8 mouse cellular contexts compared by ENCODE assay signal in genomic region chrX:142389581-142390159, GRCm38 (mm10). TPM values are rescaled to one million over a fixed set of nuclear protein-coding genes. Genes with fewer than 3 reads are reported as not detected.
DNase-seq lines count a peak whose midpoint lies in the region; ATAC-seq and TF ChIP-seq lines count a peak whose summit lies in the region.

No protein-coding gene starts in this region.

- H3K4me1 ChIP-seq in forebrain, postnatal 0 days (ENCODE audit: insufficient read depth), result no peaks in the 10 kb centered on the region
- no peaks in the 10 kb centered on the region for H3K4me1 ChIP-seq in kidney, embryonic 14.5 days (ENCODE audit: control insufficient read depth, insufficient read depth, low read length)
- no peaks in the 10 kb centered on the region for H3K4me1 ChIP-seq in lung, embryonic 14.5 days (ENCODE audit: insufficient read depth)
- H3K4me1 ChIP-seq in olfactory bulb, adult 2 months (ENCODE audit: control insufficient read depth, insufficient read depth, low read length), result peaks cover 2% of the 10 kb centered on the region; the same call in 1 of the 2 replicates

- peak; percentile 38 for ATAC-seq in forebrain, postnatal 0 days
- ATAC-seq in kidney, embryonic 14.5 days (ENCODE audit: low FRiP score, low TSS enrichment), result no peak; the same call in 1 of the 2 replicates
- ATAC-seq in lung, embryonic 14.5 days (ENCODE audit: insufficient read depth), result peak; percentile 46; the same call in 1 of the 2 replicates

- H3K9me3 ChIP-seq in forebrain, postnatal 0 days (ENCODE audit: low read length), result no peaks in the 10 kb centered on the region
- H3K9me3 ChIP-seq in kidney, embryonic 14.5 days (ENCODE audit: control insufficient read depth, low read length), result no peaks in the 10 kb centered on the region
- no peaks in the 10 kb centered on the region for H3K9me3 ChIP-seq in lung, embryonic 14.5 days (ENCODE audit: low read depth, low read length)

- H3K9ac ChIP-seq in forebrain, postnatal 0 days, result peak overlapping the region; percentile 69
- H3K9ac ChIP-seq in kidney, embryonic 14.5 days (ENCODE audit: low read depth, low read length), result peak overlapping the region; percentile 65
- H3K9ac ChIP-seq in lung, embryonic 14.5 days, result peak overlapping the region; percentile 66

- H3K4me2 ChIP-seq in forebrain, postnatal 0 days (ENCODE audit: low read depth), result peak overlapping the region; percentile 57
- H3K4me2 ChIP-seq in kidney, embryonic 14.5 days (replicated peaks; ENCODE audit: low read depth, low read length), result peak overlapping the region; percentile 45
- H3K4me2 ChIP-seq in lung, embryonic 14.5 days, result peak overlapping the region; percentile 61

- peak overlapping the region; percentile 78 for H3K27ac ChIP-seq in forebrain, postnatal 0 days (ENCODE audit: low read depth, low read length)
- peak overlapping the region; percentile 65 for H3K27ac ChIP-seq in kidney, embryonic 14.5 days (ENCODE audit: low read depth, low read length)
- peak overlapping the region; percentile 80 for H3K27ac ChIP-seq in lung, embryonic 14.5 days (ENCODE audit: low read depth)
- peak overlapping the region; percentile 75; the same call in 1 of the 2 replicates for H3K27ac ChIP-seq in olfactory bulb, adult 2 months (ENCODE audit: insufficient read depth, low read depth, low read length)

- 37% methylated on average over 22 of the region's 22 CpGs for WGBS in forebrain, postnatal 0 days
- WGBS in kidney, embryonic 14.5 days, result 21% methylated on average over 21 of the region's 22 CpGs
- WGBS in lung, embryonic 14.5 days, result 6% methylated on average over 22 of the region's 22 CpGs
- WGBS in olfactory bulb, adult 2 months, result 14% methylated on average over 22 of the region's 22 CpGs

- H3K4me3 ChIP-seq in forebrain, postnatal 0 days (ENCODE audit: low read depth, low read length), result peak overlapping the region; percentile 49
- peak overlapping the region; percentile 61 for H3K4me3 ChIP-seq in kidney, embryonic 14.5 days (ENCODE audit: low read length)
- peak overlapping the region; percentile 62 for H3K4me3 ChIP-seq in lung, embryonic 14.5 days (ENCODE audit: low read depth, low read length)
- peak overlapping the region; percentile 92 for H3K4me3 ChIP-seq in olfactory bulb, adult 2 months (ENCODE audit: insufficient read depth, low read depth, low read length)

- no peaks in the 10 kb centered on the region for H3K36me3 ChIP-seq in forebrain, postnatal 0 days (ENCODE audit: insufficient read depth)
- no peaks in the 10 kb centered on the region for H3K36me3 ChIP-seq in kidney, embryonic 14.5 days (ENCODE audit: control insufficient read depth, insufficient read depth, low read length)
- H3K36me3 ChIP-seq in lung, embryonic 14.5 days (ENCODE audit: insufficient read depth), result no peaks in the 10 kb centered on the region

- no peaks in the 10 kb centered on the region for H3K27me3 ChIP-seq in forebrain, postnatal 0 days (ENCODE audit: insufficient read depth, low read length)
- no peaks in the 10 kb centered on the region; the same call in 1 of the 2 replicates for H3K27me3 ChIP-seq in kidney, embryonic 14.5 days (ENCODE audit: control insufficient read depth, insufficient read depth, low read length)
- no peaks in the 10 kb centered on the region for H3K27me3 ChIP-seq in lung, embryonic 14.5 days (ENCODE audit: insufficient read depth, low read length)

- no peak for TF ChIP-seq POLR2A in olfactory bulb, adult 2 months (IDR thresholded peaks at IDR 0.05; ENCODE audit: insufficient read depth, low read depth, low read length)

- no peak for TF ChIP-seq CTCF in forebrain, postnatal 0 days (IDR thresholded peaks at IDR 0.05; ENCODE audit: low read depth)
- no peak for TF ChIP-seq CTCF in lung, embryonic 14.5 days (IDR thresholded peaks at IDR 0.05; ENCODE audit: low read depth)
- no peak for TF ChIP-seq CTCF in olfactory bulb, adult 2 months (IDR thresholded peaks at IDR 0.05; ENCODE audit: insufficient read depth, low read depth, low read length)

- peak; percentile 6 for DNase-seq in ovary, postnatal 36 days (ENCODE audit: low spot score)
- DNase-seq in ovary, postnatal 14 days (ENCODE audit: low spot score), result no peak
- DNase-seq in cerebellum, adult 11 months, result peak; percentile 11
- peak; percentile 39 for DNase-seq in forebrain, postnatal 0 days
- peak; percentile 18 for DNase-seq in lung, embryonic 14.5 days
- DNase-seq in urinary bladder, postnatal 25 days (ENCODE audit: low spot score), result peak; percentile 9

RNA-seq across cellular contexts. Expression of gene Acsl4, which starts 0.7 kb away (rescaled TPM):
- 33.4 and 34.5 TPM in 2 replicates for total RNA-seq in forebrain, postnatal 0 days (2014; rRNA removed)
- 14.4 and 21.9 TPM in 2 replicates for polyA plus RNA-seq in forebrain, postnatal 0 days (2015; fragmentation: Nextera tagmentation; extraction: Ambion mirVana)
- 14.0 and 24.2 TPM in 2 replicates for polyA plus RNA-seq in kidney, embryonic 14.5 days (2014; fragmentation: Nextera tagmentation; extraction: Ambion mirVana)
- polyA plus RNA-seq in lung, embryonic 14.5 days (2014; fragmentation: Nextera tagmentation; extraction: Ambion mirVana), result 20.0 and 20.8 TPM in 2 replicates
- polyA plus RNA-seq in olfactory bulb, adult 2 months (2012; ENCODE audit: insufficient read depth, insufficient read length, low replicate concordance, missing spikeins), result 86.7 TPM in 1 of 2 replicates, not detected in the other
